Mouse (Mus musculus): ENCODE measurements around the gene Itpr2.

DNA sequence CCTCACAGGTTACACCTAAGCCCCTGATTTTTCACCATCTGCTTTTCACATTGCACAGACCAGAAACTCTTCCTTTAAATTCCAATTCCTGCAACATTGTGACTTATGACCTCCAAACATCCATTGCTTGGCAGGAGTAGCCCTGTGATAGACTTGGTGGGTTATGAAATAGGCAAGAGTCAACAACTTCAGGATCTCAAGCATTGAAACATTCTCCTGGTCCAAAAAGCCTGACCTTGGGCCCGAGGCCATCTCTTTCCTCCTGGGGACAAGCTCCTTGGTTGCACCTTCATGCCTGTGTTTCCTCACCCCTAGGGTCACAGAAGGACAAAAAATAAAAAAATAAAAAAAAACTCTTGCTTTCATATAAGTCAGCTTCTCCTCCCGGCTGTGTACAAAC, 32.1 kb downstream of the Itpr2 start:
- no peak for TF ChIP-seq POLR2A (IDR thresholded peaks at IDR 0.05; ENCODE audit: insufficient read depth, low read length)
- TF ChIP-seq CTCF (IDR thresholded peaks at IDR 0.05; ENCODE audit: low read depth, low read length), result no peak
- no peak for TF ChIP-seq EP300 (IDR thresholded peaks at IDR 0.05; ENCODE audit: insufficient read depth, low read depth, low read length)
